Mouse (Mus musculus) CD4-positive, CD25-positive, alpha-beta regulatory T cell, adult 4 months (primary cell): ENCODE data around the gene Ppp1r14d. TPM values are rescaled to one million over a fixed set of nuclear protein-coding genes. Genes with fewer than 3 reads are reported as not detected.

ENCODE experiments used
- ATAC-seq: one replicate; pipeline ENCODE4 v1.8.0; 2017
- polyA plus RNA-seq, 2 experiments: library from polyadenylated mRNA; unstranded; fragments of 100-300 nt; shearing (Covaris generic); gene quantifications; one replicate each; pipeline ENCODE4 v1.2.1; 2017

Ppp1r14d gene
- polyA plus RNA-seq, 2 experiments from 2014 or later = not detected

- ATAC-seq = no peak
Measured at GRCm38 (mm10) chr2:119171574-119171973, 58.1 kb downstream of the Ppp1r14d start.

GRCm38 (mm10) chr2:119170282-119170681, 59.4 kb downstream of the Ppp1r14d start:
- no peak for ATAC-seq

Other genes with a start within 250 kb of the Ppp1r14d start
- 10 to 100 TPM; 24.2 to 30.7 TPM for gene Ccdc32, start 200.5 kb downstream of the Ppp1r14d start, polyA plus RNA-seq
- gene Rpusd2, start 195.1 kb downstream of the Ppp1r14d start, polyA plus RNA-seq = 1 to 10 TPM; 1.3 to 2.3 TPM
- 10 to 100 TPM in 1 of 2 experiments, 1 to 10 TPM in 1; 3.5 to 13.5 TPM for gene Knl1, start 182.8 kb downstream of the Ppp1r14d start, polyA plus RNA-seq
- 1 to 10 TPM; 3.6 to 4.6 TPM for gene Rad51, start 117.1 kb downstream of the Ppp1r14d start, polyA plus RNA-seq
- gene Rmdn3, start 72.9 kb downstream of the Ppp1r14d start, polyA plus RNA-seq = 10 to 100 TPM; 15.9 to 20.8 TPM
- not detected for gene Gchfr, start 62.1 kb downstream of the Ppp1r14d start, polyA plus RNA-seq
- under 1 TPM; 0.38 to 0.57 TPM for gene Gm14137, start 55.4 kb downstream of the Ppp1r14d start, polyA plus RNA-seq
- gene Zfyve19, start 21.3 kb downstream of the Ppp1r14d start, polyA plus RNA-seq = 10 to 100 TPM; 54.5 to 71.7 TPM
- gene Dnajc17, start 21.1 kb downstream of the Ppp1r14d start, polyA plus RNA-seq = 10 to 100 TPM; 16.0 to 16.6 TPM
- gene Spint1, start 7.5 kb upstream of the Ppp1r14d start, polyA plus RNA-seq = not detected
- not detected for gene Rhov, start 41.4 kb upstream of the Ppp1r14d start, polyA plus RNA-seq
- 10 to 100 TPM in 1 of 2 experiments, 1 to 10 TPM in 1; 4.7 to 13.0 TPM for gene Vps18, start 58.8 kb upstream of the Ppp1r14d start, polyA plus RNA-seq
- not detected for gene Dll4, start 95.9 kb upstream of the Ppp1r14d start, polyA plus RNA-seq
- not detected for gene Chac1, start 121.3 kb upstream of the Ppp1r14d start, polyA plus RNA-seq
- 1 to 10 TPM; 8.0 to 9.3 TPM for gene Ino80, start 247.8 kb upstream of the Ppp1r14d start, polyA plus RNA-seq